Mouse (Mus musculus): Measurements from ENCODE around the gene Exoc6. TPM values are rescaled to one million over a fixed set of nuclear protein-coding genes. Genes with fewer than 3 reads are reported as not detected.

Gene Exoc6
- polyA plus RNA-seq, 1 experiment from 2014 or later, result 12.8 TPM

- H3K9me3 ChIP-seq (ENCODE audit: control insufficient read depth, low read depth, low read length), result no peaks in the 10 kb centered on the region
- no peaks in the 10 kb centered on the region for H3K4me1 ChIP-seq (ENCODE audit: control insufficient read depth, insufficient read depth, low read length)
- 50% methylated on average over 12 of the region's 12 CpGs for WGBS
- H3K27me3 ChIP-seq (ENCODE audit: control insufficient read depth, insufficient read depth, low read length), result no peaks in the 10 kb centered on the region
- no peak overlapping the region for H3K4me3 ChIP-seq (ENCODE audit: low read depth, low read length)
- H3K27ac ChIP-seq (ENCODE audit: low read length), result no peak overlapping the region
- no peak overlapping the region for H3K9ac ChIP-seq (replicated peaks; ENCODE audit: low read depth, low read length)
- no peak overlapping the region for H3K4me2 ChIP-seq (replicated peaks; ENCODE audit: low read depth, low read length)
- no peak for ATAC-seq (ENCODE audit: insufficient number of reproducible peaks, insufficient read depth, low FRiP score, low read depth)
- H3K36me3 ChIP-seq (ENCODE audit: control insufficient read depth, insufficient read depth, low read length), result no peaks in the 10 kb centered on the region
These were observed 123.2 kb downstream of the Exoc6 start for GRCm38 (mm10) chr19:37673393-37673792.

GRCm38 (mm10) chr19:37685281-37685680 is 135.1 kb downstream of the Exoc6 start, which contains the start of gene Cyp26c1:
TSS of gene Cyp26c1 (plus strand) at chr19:37685581.
- Histone ChIP-seq H3K4me3 (ENCODE audit: low read depth, low read length) (no peak within 1 kb of the TSS), H3K27ac (ENCODE audit: low read length) (no peak within 1 kb of the TSS), H3K27me3 (ENCODE audit: control insufficient read depth, insufficient read depth, low read length) (peaks cover 70% of the 10 kb centered on the region), H3K9ac (replicated peaks; ENCODE audit: low read depth, low read length) (no peak within 1 kb of the TSS), H3K4me2 (replicated peaks; ENCODE audit: low read depth, low read length) (no peak within 1 kb of the TSS), H3K36me3 (ENCODE audit: control insufficient read depth, insufficient read depth, low read length) (no peaks in the 10 kb centered on the region), H3K4me1 (ENCODE audit: control insufficient read depth, insufficient read depth, low read length) (peaks cover 4% of the 10 kb centered on the region; the same call in 1 of the 2 replicates), H3K9me3 (ENCODE audit: control insufficient read depth, low read depth, low read length) (no peaks in the 10 kb centered on the region)
- ATAC-seq (ENCODE audit: insufficient number of reproducible peaks, insufficient read depth, low FRiP score, low read depth), result no peak
- 18% methylated on average over 6 of the region's 6 CpGs for WGBS

DNA sequence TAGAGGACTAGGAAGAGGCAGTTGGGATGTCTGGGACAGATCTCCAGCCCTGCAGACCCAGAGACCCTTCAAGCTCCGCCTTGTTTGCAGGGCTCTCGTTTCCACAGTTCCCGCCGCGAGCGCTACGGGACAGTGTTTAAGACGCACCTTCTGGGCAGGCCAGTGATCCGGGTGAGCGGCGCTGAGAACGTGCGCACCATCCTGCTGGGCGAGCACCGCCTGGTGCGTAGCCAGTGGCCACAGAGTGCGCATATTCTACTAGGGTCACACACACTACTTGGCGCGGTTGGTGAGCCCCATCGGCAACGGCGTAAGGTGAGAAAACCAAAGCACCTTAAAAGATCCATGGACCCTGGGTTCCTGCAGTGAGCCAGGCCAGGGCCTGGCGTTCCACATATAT is 136.1 kb downstream of the Exoc6 start:
- H3K27me3 ChIP-seq (ENCODE audit: control insufficient read depth, insufficient read depth, low read length), result peaks cover 81% of the 10 kb centered on the region
- ATAC-seq (ENCODE audit: insufficient number of reproducible peaks, insufficient read depth, low FRiP score, low read depth), result no peak
- no peak overlapping the region for H3K4me2 ChIP-seq (replicated peaks; ENCODE audit: low read depth, low read length)
- 9% methylated on average over 23 of the region's 23 CpGs for WGBS
- peaks cover 4% of the 10 kb centered on the region; the same call in 1 of the 2 replicates for H3K4me1 ChIP-seq (ENCODE audit: control insufficient read depth, insufficient read depth, low read length)
- H3K9me3 ChIP-seq (ENCODE audit: control insufficient read depth, low read depth, low read length), result no peaks in the 10 kb centered on the region
- H3K36me3 ChIP-seq (ENCODE audit: control insufficient read depth, insufficient read depth, low read length), result no peaks in the 10 kb centered on the region
- H3K4me3 ChIP-seq (ENCODE audit: low read depth, low read length), result no peak overlapping the region
- no peak overlapping the region for H3K27ac ChIP-seq (ENCODE audit: low read length)
- no peak overlapping the region for H3K9ac ChIP-seq (replicated peaks; ENCODE audit: low read depth, low read length)

DNA sequence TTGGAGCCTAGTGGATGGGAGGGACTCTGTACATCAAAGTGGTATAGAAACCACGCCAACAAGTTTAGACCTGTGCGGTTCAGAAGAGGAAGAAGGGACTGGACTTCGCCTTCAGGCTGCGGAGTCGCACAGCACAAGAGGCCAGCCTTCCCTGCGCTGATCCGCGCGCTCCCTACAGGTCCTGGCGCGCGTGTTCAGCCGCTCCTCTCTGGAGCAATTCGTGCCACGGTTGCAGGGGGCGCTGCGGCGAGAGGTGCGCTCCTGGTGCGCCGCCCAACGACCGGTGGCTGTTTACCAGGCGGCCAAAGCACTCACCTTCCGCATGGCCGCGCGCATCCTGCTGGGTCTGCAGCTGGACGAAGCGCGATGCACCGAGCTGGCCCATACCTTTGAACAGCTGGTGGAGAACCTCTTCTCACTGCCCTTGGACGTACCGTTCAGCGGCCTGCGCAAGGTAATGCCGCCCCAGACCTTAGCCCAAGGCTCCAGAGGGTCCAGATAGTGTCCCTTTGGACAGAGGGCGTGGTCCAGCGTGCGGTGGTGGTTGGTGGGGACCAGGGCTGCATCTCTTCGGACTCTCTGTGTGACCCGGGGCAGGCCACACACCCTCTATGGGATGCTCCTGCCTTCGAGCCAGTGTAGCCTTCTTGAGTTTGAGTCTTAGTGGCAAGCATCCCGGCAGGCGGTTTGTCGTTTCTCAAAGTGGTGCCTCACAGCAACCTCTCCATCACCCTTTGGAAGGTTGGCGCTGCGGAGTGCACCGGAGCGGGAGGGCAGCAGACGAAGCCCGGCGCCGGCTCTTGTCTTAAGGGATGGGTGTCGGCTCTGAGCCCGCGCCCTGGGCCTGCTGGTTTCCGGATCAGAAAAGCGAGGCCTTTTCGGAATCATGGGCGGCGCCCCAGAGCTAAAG is 137.0 kb downstream of the Exoc6 start:
- peak; percentile 19; the same call in 1 of the 2 replicates for ATAC-seq (ENCODE audit: insufficient number of reproducible peaks, insufficient read depth, low FRiP score, low read depth)
- Histone ChIP-seq H3K27me3 (ENCODE audit: control insufficient read depth, insufficient read depth, low read length) (peaks cover 87% of the 10 kb centered on the region), H3K9me3 (ENCODE audit: control insufficient read depth, low read depth, low read length) (no peaks in the 10 kb centered on the region), H3K4me2 (replicated peaks; ENCODE audit: low read depth, low read length) (0 out of 2 replicates have a peak overlapping the region, but pooled peaks have one; percentile 10), H3K4me1 (ENCODE audit: control insufficient read depth, insufficient read depth, low read length) (peaks cover 4% of the 10 kb centered on the region; the same call in 1 of the 2 replicates), H3K27ac (ENCODE audit: low read length) (no peak overlapping the region), H3K36me3 (ENCODE audit: control insufficient read depth, insufficient read depth, low read length) (no peaks in the 10 kb centered on the region), H3K4me3 (ENCODE audit: low read depth, low read length) (0 out of 2 replicates have a peak overlapping the region, but pooled peaks have one; percentile 8), H3K9ac (replicated peaks; ENCODE audit: low read depth, low read length) (no peak overlapping the region)
- 8% methylated on average over 62 of the region's 62 CpGs for WGBS

- Histone ChIP-seq H3K4me2 (replicated peaks; ENCODE audit: low read depth, low read length) (no peak overlapping the region), H3K36me3 (ENCODE audit: control insufficient read depth, insufficient read depth, low read length) (no peaks in the 10 kb centered on the region)
These were observed 139.3 kb downstream of the Exoc6 start for GRCm38 (mm10) chr19:37689478-37689877.

DNA sequence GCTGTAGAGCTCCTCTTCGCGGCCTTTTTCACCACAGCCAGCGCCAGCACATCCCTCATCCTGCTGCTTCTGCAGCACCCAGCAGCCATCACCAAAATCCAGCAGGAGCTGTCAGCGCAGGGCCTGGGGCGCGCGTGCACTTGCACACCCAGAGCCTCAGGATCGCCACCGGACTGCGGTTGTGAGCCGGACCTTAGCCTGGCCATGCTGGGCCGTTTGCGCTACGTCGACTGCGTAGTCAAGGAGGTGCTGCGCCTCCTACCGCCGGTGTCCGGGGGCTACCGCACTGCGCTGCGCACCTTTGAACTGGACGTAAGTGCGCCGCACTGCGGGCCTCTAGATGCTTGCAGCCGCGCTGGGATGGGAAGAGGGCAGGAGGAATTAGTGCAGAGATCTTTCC is 140.5 kb downstream of the Exoc6 start:
- no peak for ATAC-seq (ENCODE audit: insufficient number of reproducible peaks, insufficient read depth, low FRiP score, low read depth)
- no peaks in the 10 kb centered on the region for H3K9me3 ChIP-seq (ENCODE audit: control insufficient read depth, low read depth, low read length)
- peak overlapping the region; percentile 6; the same call in 1 of the 2 replicates for H3K4me3 ChIP-seq (ENCODE audit: low read depth, low read length)
- H3K4me1 ChIP-seq (ENCODE audit: control insufficient read depth, insufficient read depth, low read length), result peaks cover 7% of the 10 kb centered on the region; the same call in 1 of the 2 replicates
- 5% methylated on average over 29 of the region's 29 CpGs for WGBS
- H3K36me3 ChIP-seq (ENCODE audit: control insufficient read depth, insufficient read depth, low read length), result no peaks in the 10 kb centered on the region
- peaks cover 98% of the 10 kb centered on the region for H3K27me3 ChIP-seq (ENCODE audit: control insufficient read depth, insufficient read depth, low read length)
- H3K9ac ChIP-seq (replicated peaks; ENCODE audit: low read depth, low read length), result no peak overlapping the region
- no peak overlapping the region for H3K27ac ChIP-seq (ENCODE audit: low read length)
- H3K4me2 ChIP-seq (replicated peaks; ENCODE audit: low read depth, low read length), result 0 out of 2 replicates have a peak overlapping the region, but pooled peaks have one; percentile 16

More at GRCm38 (mm10) chr19:37689478-37689877, 139.3 kb downstream of the Exoc6 start:
- 38% methylated on average over 5 of the region's 5 CpGs for WGBS
- H3K4me1 ChIP-seq (ENCODE audit: control insufficient read depth, insufficient read depth, low read length), result peaks cover 7% of the 10 kb centered on the region; the same call in 1 of the 2 replicates
- ATAC-seq (ENCODE audit: insufficient number of reproducible peaks, insufficient read depth, low FRiP score, low read depth), result no peak
- H3K9me3 ChIP-seq (ENCODE audit: control insufficient read depth, low read depth, low read length), result no peaks in the 10 kb centered on the region
- no peak overlapping the region for H3K4me3 ChIP-seq (ENCODE audit: low read depth, low read length)
- no peak overlapping the region for H3K9ac ChIP-seq (replicated peaks; ENCODE audit: low read depth, low read length)
- peaks cover 98% of the 10 kb centered on the region for H3K27me3 ChIP-seq (ENCODE audit: control insufficient read depth, insufficient read depth, low read length)
- no peak overlapping the region for H3K27ac ChIP-seq (ENCODE audit: low read length)

- Histone ChIP-seq H3K9me3 (ENCODE audit: control insufficient read depth, low read depth, low read length) (no peaks in the 10 kb centered on the region), H3K4me1 (ENCODE audit: control insufficient read depth, insufficient read depth, low read length) (peaks cover 16% of the 10 kb centered on the region), H3K4me2 (replicated peaks; ENCODE audit: low read depth, low read length) (peak overlapping the region; percentile 56), H3K4me3 (ENCODE audit: low read depth, low read length) (peak overlapping the region; percentile 24), H3K9ac (replicated peaks; ENCODE audit: low read depth, low read length) (no peak overlapping the region), H3K27me3 (ENCODE audit: control insufficient read depth, insufficient read depth, low read length) (peaks cover 97% of the 10 kb centered on the region), H3K36me3 (ENCODE audit: control insufficient read depth, insufficient read depth, low read length) (no peaks in the 10 kb centered on the region), H3K27ac (ENCODE audit: low read length) (no peak overlapping the region)
- WGBS, result 1% methylated on average over 40 of the region's 40 CpGs
- no peak for ATAC-seq (ENCODE audit: insufficient number of reproducible peaks, insufficient read depth, low FRiP score, low read depth)
These were observed 142.7 kb downstream of the Exoc6 start for GRCm38 (mm10) chr19:37692879-37693278.

GRCm38 (mm10) chr19:37695146-37695545 is 144.9 kb downstream of the Exoc6 start:
- ATAC-seq (ENCODE audit: insufficient number of reproducible peaks, insufficient read depth, low FRiP score, low read depth), result no peak
- H3K4me1 ChIP-seq (ENCODE audit: control insufficient read depth, insufficient read depth, low read length), result peaks cover 18% of the 10 kb centered on the region
- H3K4me2 ChIP-seq (replicated peaks; ENCODE audit: low read depth, low read length), result no peak overlapping the region
- 41% methylated on average over 13 of the region's 13 CpGs for WGBS
- H3K9me3 ChIP-seq (ENCODE audit: control insufficient read depth, low read depth, low read length), result no peaks in the 10 kb centered on the region
- H3K4me3 ChIP-seq (ENCODE audit: low read depth, low read length), result no peak overlapping the region
- peaks cover 96% of the 10 kb centered on the region for H3K27me3 ChIP-seq (ENCODE audit: control insufficient read depth, insufficient read depth, low read length)
- no peak overlapping the region for H3K9ac ChIP-seq (replicated peaks; ENCODE audit: low read depth, low read length)
- no peak overlapping the region for H3K27ac ChIP-seq (ENCODE audit: low read length)
- H3K36me3 ChIP-seq (ENCODE audit: control insufficient read depth, insufficient read depth, low read length), result no peaks in the 10 kb centered on the region
